Mouse (Mus musculus) spleen, adult 12 weeks (tissue): ENCODE results near the gene Tead2.
"Not testable (repeated sequence)": the region's sequence is repeated elsewhere in the genome, so short reads cannot be mapped to it uniquely, and the experiment has no call there.

Experiments used
- DNase-seq: peaks from one replicate; pipeline ENCODE4 v3.0.0; 2022; ENCODE audit warnings: low spot score

Gene Tead2

GRCm38 (mm10) chr7:45215673-45216441 lies at the start of gene Tead2:
Gene Tead2, plus strand, starts transcription at chr7:45215753.
- DNase-seq: no peak

GRCm38 (mm10) chr7:45166950-45167401 lies 48.6 kb upstream of the Tead2 start:
- no peak for DNase-seq

- DNase-seq: no peak
Measured at GRCm38 (mm10) chr7:45167761-45168445, 47.6 kb upstream of the Tead2 start.

- no peak for DNase-seq
Measured at GRCm38 (mm10) chr7:45168656-45169055, 46.9 kb upstream of the Tead2 start.

GRCm38 (mm10) chr7:45169495-45169894 lies 46.1 kb upstream of the Tead2 start:
- DNase-seq: no peak

- peak; percentile 37 for DNase-seq
Measured at GRCm38 (mm10) chr7:45172974-45173373, 42.6 kb upstream of the Tead2 start.

- DNase-seq: not testable (repeated sequence)
Measured at GRCm38 (mm10) chr7:45173772-45174171, 41.8 kb upstream of the Tead2 start.

- DNase-seq: no peak
Measured at GRCm38 (mm10) chr7:45174567-45175280, 40.8 kb upstream of the Tead2 start.

GRCm38 (mm10) chr7:45175398-45175797 lies 40.2 kb upstream of the Tead2 start:
- no peak for DNase-seq

GRCm38 (mm10) chr7:45175929-45176328 lies 39.6 kb upstream of the Tead2 start:
- DNase-seq: no peak

- DNase-seq: no peak
Measured at GRCm38 (mm10) chr7:45176356-45176755, 39.2 kb upstream of the Tead2 start.

GRCm38 (mm10) chr7:45178550-45178949 lies 37.0 kb upstream of the Tead2 start:
- no peak for DNase-seq

GRCm38 (mm10) chr7:45179469-45179868 lies 36.1 kb upstream of the Tead2 start, which contains the start of gene Gfy:
Gene Gfy, minus strand, starts transcription at chr7:45179569.
- DNase-seq: no peak

GRCm38 (mm10) chr7:45180896-45181477 lies 34.6 kb upstream of the Tead2 start, which contains the start of gene Pth2:
Gene Pth2, plus strand, starts transcription at chr7:45180995.
- no peak for DNase-seq

- no peak for DNase-seq
Measured at GRCm38 (mm10) chr7:45181540-45181939, 34.0 kb upstream of the Tead2 start.

- peak; percentile 79 for DNase-seq
Measured at GRCm38 (mm10) chr7:45182199-45182601, 33.4 kb upstream of the Tead2 start.

GRCm38 (mm10) chr7:45182606-45183005 lies 32.9 kb upstream of the Tead2 start:
- DNase-seq: no peak

- DNase-seq: no peak
Measured at GRCm38 (mm10) chr7:45183672-45184071, 31.9 kb upstream of the Tead2 start.

GRCm38 (mm10) chr7:45185921-45186320 lies 29.6 kb upstream of the Tead2 start:
- no peak for DNase-seq

GRCm38 (mm10) chr7:45189600-45189999 lies 26.0 kb upstream of the Tead2 start:
- no peak for DNase-seq

- DNase-seq: no peak
Measured at GRCm38 (mm10) chr7:45190186-45190585, 25.4 kb upstream of the Tead2 start.

GRCm38 (mm10) chr7:45191161-45191560 lies 24.4 kb upstream of the Tead2 start:
- DNase-seq: no peak
